Mouse (Mus musculus) MN1 (cell line): ENCODE data around the gene Ptk6.

Experiments
- DNase-seq: peaks from one replicate; pipeline ENCODE4 v3.0.0-alpha.2; 2016; ENCODE audit warnings: low spot score

Gene Ptk6

GRCm38 (mm10) chr2:181160821-181161220 is 41.8 kb downstream of the Ptk6 start:
- no peak for DNase-seq

GRCm38 (mm10) chr2:181159771-181160170 is 42.8 kb downstream of the Ptk6 start:
- peak; percentile 75 for DNase-seq

- DNase-seq, result peak; percentile 39
Observed at GRCm38 (mm10) chr2:181159091-181159514, 43.5 kb downstream of the Ptk6 start.

GRCm38 (mm10) chr2:181158471-181158870 is 44.1 kb downstream of the Ptk6 start:
- no peak for DNase-seq

- DNase-seq, result no peak
Observed at GRCm38 (mm10) chr2:181157716-181158302, 44.8 kb downstream of the Ptk6 start.

- DNase-seq, result no peak
Observed at GRCm38 (mm10) chr2:181157180-181157579, 45.4 kb downstream of the Ptk6 start.

GRCm38 (mm10) chr2:181156248-181157121 is 46.1 kb downstream of the Ptk6 start, which contains the start of gene Eef1a2:
Gene Eef1a2, minus strand, starts transcription at chr2:181157014.
- DNase-seq, result peak; percentile 77

GRCm38 (mm10) chr2:181155801-181156200 is 46.8 kb downstream of the Ptk6 start:
- peak; percentile 81 for DNase-seq

GRCm38 (mm10) chr2:181154831-181155415 is 47.7 kb downstream of the Ptk6 start:
- DNase-seq, result no peak

- no peak for DNase-seq
Observed at GRCm38 (mm10) chr2:181154361-181154760, 48.2 kb downstream of the Ptk6 start.

- DNase-seq, result peak; percentile 54
Observed at GRCm38 (mm10) chr2:181153837-181154236, 48.8 kb downstream of the Ptk6 start.

- DNase-seq, result no peak
Observed at GRCm38 (mm10) chr2:181153131-181153530, 49.5 kb downstream of the Ptk6 start.

GRCm38 (mm10) chr2:181152701-181153100 is 49.9 kb downstream of the Ptk6 start:
- DNase-seq, result no peak

GRCm38 (mm10) chr2:181150281-181150680 is 52.3 kb downstream of the Ptk6 start:
- peak; percentile 47 for DNase-seq

GRCm38 (mm10) chr2:181148318-181148955 is 54.2 kb downstream of the Ptk6 start:
- no peak for DNase-seq

- DNase-seq, result no peak
Observed at GRCm38 (mm10) chr2:181147546-181148317, 54.9 kb downstream of the Ptk6 start.

GRCm38 (mm10) chr2:181146976-181147545 is 55.5 kb downstream of the Ptk6 start:
- no peak for DNase-seq

- DNase-seq, result no peak
Observed at GRCm38 (mm10) chr2:181144675-181145074, 57.9 kb downstream of the Ptk6 start.
